Mouse (Mus musculus) myocyte (in vitro differentiated cells): ENCODE data around the gene Fkbpl.

Experiments used
- E2F4 ChIP-seq: IDR thresholded peaks from one replicate; pipeline ENCODE4 v1.6.1; 2011; ENCODE audit warnings: mild to moderate bottlenecking, control low read depth, moderate library complexity; ENCODE audit not compliant: insufficient read depth
- MYOG ChIP-seq, 3 experiments: IDR thresholded peaks; one replicate each; pipeline ENCODE4 v1.6.1; 2011; ENCODE audit warnings: control low read depth in 2 of 3, low read depth in 2 of 3, mild to moderate bottlenecking in 2 of 3; ENCODE audit not compliant: insufficient read length in 2 of 3, control insufficient read depth in 1 of 3, insufficient read depth in 1 of 3
- POLR2A ChIP-seq: IDR thresholded peaks from one replicate; pipeline ENCODE4 v1.6.1; 2011; ENCODE audit warnings: low read depth, mild to moderate bottlenecking, control low read depth, moderate library complexity; ENCODE audit not compliant: insufficient read length
- POLR2AphosphoS2 ChIP-seq: IDR thresholded peaks from one replicate; pipeline ENCODE4 v1.6.1; 2011; ENCODE audit warnings: low read depth, control low read depth; ENCODE audit not compliant: insufficient read length
- TCF12 ChIP-seq: IDR thresholded peaks from one replicate; pipeline ENCODE4 v1.6.1; 2011; ENCODE audit warnings: mild to moderate bottlenecking, control low read depth; ENCODE audit not compliant: poor library complexity, insufficient read depth, severe bottlenecking

DNA sequence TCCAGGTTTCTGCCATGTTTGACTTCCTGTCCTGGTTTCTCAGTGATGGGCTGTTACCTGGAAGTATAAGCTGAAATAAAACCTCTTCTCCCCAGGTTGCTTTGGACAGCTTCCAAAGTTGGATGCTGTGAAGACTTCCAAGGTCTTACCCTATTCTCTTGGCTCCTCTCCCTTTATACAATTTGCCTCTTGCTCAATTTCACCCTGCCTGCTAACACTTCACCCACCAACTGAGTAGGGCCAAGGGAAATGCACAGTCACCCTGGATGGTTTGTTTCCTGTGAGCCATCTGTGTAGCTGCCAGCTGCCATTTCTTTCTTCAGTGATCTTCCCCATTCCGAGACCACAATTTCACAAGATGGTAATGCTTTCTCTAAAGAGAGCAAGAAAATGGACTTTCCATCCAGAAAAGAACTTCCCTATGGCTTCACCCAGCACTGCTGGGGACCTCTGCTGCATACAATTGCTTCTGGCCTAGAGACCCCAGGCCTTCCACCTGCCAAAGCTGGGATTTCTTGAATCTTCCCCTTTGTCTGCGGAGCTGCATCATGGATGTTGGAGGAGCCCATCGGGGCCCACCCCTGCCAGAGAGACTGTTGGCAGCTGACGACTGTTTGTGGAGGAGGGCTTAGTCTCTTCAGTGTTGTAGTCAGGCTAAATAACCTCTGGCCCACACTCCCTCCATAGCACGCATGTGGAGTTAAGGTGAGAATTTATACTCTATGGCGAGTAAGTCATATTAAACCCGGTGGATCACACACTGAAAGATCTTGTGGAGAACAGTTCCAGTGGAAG, 4.9 kb upstream of the Fkbpl start:
- TF ChIP-seq POLR2A = no peak
- no peak for TF ChIP-seq E2F4
- no peak for TF ChIP-seq POLR2AphosphoS2
- no peak for TF ChIP-seq TCF12
- TF ChIP-seq MYOG (IDR thresholded peaks at IDR 0.05; ENCODE audit: control insufficient read depth in 1 of 3, insufficient read depth in 1 of 3, insufficient read length in 2 of 3, low read depth in 2 of 3) = no peak
